Mouse (Mus musculus) mature B cell (primary cell): ENCODE results near the gene Cdca7l.
"Not testable (repeated sequence)": the region's sequence is repeated elsewhere in the genome, so short reads cannot be mapped to it uniquely, and the experiment has no call there.

Experiments used
- in situ Hi-C: fragments of 300-500 bp; cut with MboI; formaldehyde crosslinking; loops from 2 replicates; pipeline ENCODE4 v1.14.3; 2019

The Cdca7l gene

GRCm38 (mm10) chr12:117860840-117861239 is 56.8 kb downstream of the Cdca7l start:
- in situ Hi-C loops, result no loop called here

GRCm38 (mm10) chr12:117861249-117861648 is 57.2 kb downstream of the Cdca7l start:
- in situ Hi-C loops, result no loop called here

GRCm38 (mm10) chr12:117862655-117863054 is 58.6 kb downstream of the Cdca7l start:
- in situ Hi-C loops, result no loop called here

- in situ Hi-C loops, result no loop called here
These were observed 63.8 kb downstream of the Cdca7l start for GRCm38 (mm10) chr12:117867708-117868564.

GRCm38 (mm10) chr12:117872265-117872664 is 68.2 kb downstream of the Cdca7l start:
- in situ Hi-C loops, result no loop called here

GRCm38 (mm10) chr12:117878341-117878740 is 74.3 kb downstream of the Cdca7l start:
- in situ Hi-C loops, result no loop called here

GRCm38 (mm10) chr12:117884627-117885026 is 80.5 kb downstream of the Cdca7l start:
- in situ Hi-C loops, result no loop called here

GRCm38 (mm10) chr12:117887422-117887821 is 83.3 kb downstream of the Cdca7l start:
- in situ Hi-C loops, result no loop called here

GRCm38 (mm10) chr12:117900798-117901197 is 96.7 kb downstream of the Cdca7l start:
- in situ Hi-C loops, result not testable (repeated sequence)

- in situ Hi-C loops, result not testable (repeated sequence)
These were observed 97.3 kb downstream of the Cdca7l start for GRCm38 (mm10) chr12:117901352-117901751.

- in situ Hi-C loops, result no loop called here
These were observed 99.6 kb downstream of the Cdca7l start for GRCm38 (mm10) chr12:117903671-117904070.

GRCm38 (mm10) chr12:117905232-117905840 is 101.2 kb downstream of the Cdca7l start:
- in situ Hi-C loops, result not testable (repeated sequence)

GRCm38 (mm10) chr12:117911396-117911795 is 107.3 kb downstream of the Cdca7l start:
- in situ Hi-C loops, result no loop called here

GRCm38 (mm10) chr12:117914613-117915245 is 110.6 kb downstream of the Cdca7l start:
- in situ Hi-C loops, result no loop called here

GRCm38 (mm10) chr12:117915826-117916588 is 111.9 kb downstream of the Cdca7l start:
- in situ Hi-C loops, result no loop called here
